Mouse (Mus musculus) megakaryocyte, embryonic 14.5 days (primary cell): ENCODE measurements around the gene Snrpc.

Experiments
- FLI1 ChIP-seq: IDR thresholded peaks from 2 replicates; pipeline ENCODE4 v1.6.1; 2012; ENCODE audit warnings: low read length, inconsistent platforms, mixed read lengths
- GATA1 ChIP-seq: IDR thresholded peaks from 3 replicates; pipeline ENCODE4 v1.6.1; 2012; ENCODE audit warnings: mixed read lengths, low read length, inconsistent platforms, borderline replicate concordance

GRCm38 (mm10) chr17:27796780-27797179 is 41.2 kb upstream of the Snrpc start:
- TF ChIP-seq FLI1: no peak
- no peak for TF ChIP-seq GATA1
